ENCODE assay signal across 8 mouse cellular contexts in the genomic region with DNA sequence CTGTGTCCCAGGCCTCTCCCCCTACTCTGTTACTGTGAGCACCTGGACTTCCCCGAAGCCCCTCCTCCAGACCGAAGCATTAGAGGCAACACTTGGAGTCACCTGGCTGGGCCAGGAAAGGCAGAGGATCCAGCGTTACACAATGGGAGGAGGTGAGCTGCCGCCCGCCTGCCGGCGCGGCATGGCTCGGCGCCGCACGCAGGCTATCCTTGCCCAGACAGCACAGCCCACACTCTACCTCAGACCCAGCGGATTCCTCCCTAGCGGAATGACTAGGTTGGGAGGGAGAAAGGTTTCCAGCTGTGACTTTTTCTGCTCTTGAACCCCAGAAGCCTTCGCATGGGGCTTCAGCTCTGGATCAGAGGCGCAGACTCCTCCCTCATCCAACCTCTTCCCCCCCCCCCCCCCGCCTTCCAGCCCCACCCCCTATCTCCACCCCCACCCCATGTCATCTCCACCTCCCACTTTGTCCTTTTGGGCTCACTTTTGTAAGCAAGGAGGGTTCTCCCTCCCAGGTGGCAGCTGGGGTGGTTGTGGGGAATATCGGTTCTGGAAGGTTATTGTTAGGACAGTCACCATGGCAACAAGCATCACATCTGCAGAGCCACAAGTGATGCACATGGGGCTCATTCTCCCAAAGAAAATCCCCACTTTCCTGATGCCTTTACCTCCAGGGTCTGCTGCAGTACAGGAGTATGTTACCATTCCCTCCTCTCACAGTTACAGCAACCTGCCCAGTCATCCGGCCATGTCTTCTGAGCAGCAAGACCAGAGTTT. TPM values are rescaled to one million over a fixed set of nuclear protein-coding genes. Genes with fewer than 3 reads are reported as not detected.
DNase-seq lines count a peak whose midpoint lies in the region; ATAC-seq and TF ChIP-seq lines count a peak whose summit lies in the region.

No protein-coding gene starts in this region.

- no peak for TF ChIP-seq CTCF in forebrain, postnatal 0 days (IDR thresholded peaks at IDR 0.05; ENCODE audit: low read depth)

- WGBS in kidney, embryonic 15.5 days = 9% methylated on average over 17 of the region's 19 CpGs
- 7% methylated on average over 19 of the region's 19 CpGs for WGBS in forebrain, postnatal 0 days
- WGBS in midbrain, embryonic 13.5 days = 7% methylated on average over 16 of the region's 19 CpGs

- 0 out of 2 replicates have a peak, but pooled peaks have one; percentile 24 for ATAC-seq in kidney, embryonic 15.5 days (replicated peaks; ENCODE audit: low FRiP score)
- ATAC-seq in forebrain, postnatal 0 days = peak; percentile 9; the same call in 1 of the 2 replicates
- peak; percentile 22; the same call in 1 of the 2 replicates for ATAC-seq in midbrain, embryonic 13.5 days
- no peak for ATAC-seq in cerebellum, adult (ENCODE audit: insufficient number of reproducible peaks, low FRiP score, low TSS enrichment)

- peaks cover 78% of the 10 kb centered on the region for H3K27me3 ChIP-seq in kidney, embryonic 15.5 days
- no peaks in the 10 kb centered on the region for H3K27me3 ChIP-seq in forebrain, postnatal 0 days (ENCODE audit: insufficient read depth, low read length)
- peaks cover 71% of the 10 kb centered on the region for H3K27me3 ChIP-seq in midbrain, embryonic 13.5 days

- H3K4me3 ChIP-seq in kidney, embryonic 15.5 days (replicated peaks) = no peak overlapping the region
- H3K4me3 ChIP-seq in forebrain, postnatal 0 days (ENCODE audit: low read depth, low read length) = peak overlapping the region; percentile 25
- peak overlapping the region; percentile 20 for H3K4me3 ChIP-seq in midbrain, embryonic 13.5 days (replicated peaks)

- DNase-seq in kidney, adult 18-20 months = no peak
- peak; percentile 62 for DNase-seq in ZHBTc4 (ENCODE audit: low read depth, low spot score)
- peak; percentile 78 for DNase-seq in forebrain, postnatal 0 days
- DNase-seq in spleen, postnatal 10 days (ENCODE audit: low spot score in 2 of 2) = no peak
- DNase-seq in spleen, adult 18-20 months = no peak

- H3K4me1 ChIP-seq in kidney, embryonic 15.5 days = peaks cover 25% of the 10 kb centered on the region
- peaks cover 26% of the 10 kb centered on the region for H3K4me1 ChIP-seq in forebrain, postnatal 0 days (ENCODE audit: insufficient read depth)
- H3K4me1 ChIP-seq in midbrain, embryonic 13.5 days (replicated peaks) = peaks cover 32% of the 10 kb centered on the region

- H3K27ac ChIP-seq in kidney, embryonic 15.5 days = no peak overlapping the region
- H3K27ac ChIP-seq in forebrain, postnatal 0 days (ENCODE audit: low read depth, low read length) = peak overlapping the region; percentile 66
- H3K27ac ChIP-seq in midbrain, embryonic 13.5 days = no peak overlapping the region

- H3K4me2 ChIP-seq in kidney, embryonic 15.5 days = peak overlapping the region; percentile 36
- peak overlapping the region; percentile 52 for H3K4me2 ChIP-seq in forebrain, postnatal 0 days (ENCODE audit: low read depth)
- peak overlapping the region; percentile 48 for H3K4me2 ChIP-seq in midbrain, embryonic 13.5 days (replicated peaks)

- no peaks in the 10 kb centered on the region for H3K9me3 ChIP-seq in kidney, embryonic 15.5 days (replicated peaks)
- no peaks in the 10 kb centered on the region for H3K9me3 ChIP-seq in forebrain, postnatal 0 days (ENCODE audit: low read length)
- H3K9me3 ChIP-seq in midbrain, embryonic 13.5 days = no peaks in the 10 kb centered on the region

- H3K36me3 ChIP-seq in kidney, embryonic 15.5 days = no peaks in the 10 kb centered on the region
- no peaks in the 10 kb centered on the region for H3K36me3 ChIP-seq in forebrain, postnatal 0 days (ENCODE audit: insufficient read depth)
- H3K36me3 ChIP-seq in midbrain, embryonic 13.5 days = no peaks in the 10 kb centered on the region

- no peak overlapping the region for H3K9ac ChIP-seq in kidney, embryonic 15.5 days
- peak overlapping the region; percentile 51 for H3K9ac ChIP-seq in forebrain, postnatal 0 days
- H3K9ac ChIP-seq in midbrain, embryonic 13.5 days (replicated peaks) = peak overlapping the region; percentile 46; the same call in 1 of the 2 replicates

RNA-seq across cellular contexts. Expression of a gene that starts 2.2 kb away (rescaled TPM):
- polyA plus RNA-seq in kidney, embryonic 15.5 days (2015; fragmentation: Nextera tagmentation; extraction: Ambion mirVana) = 4.3 and 4.5 TPM in 2 replicates
- 271 and 284 TPM in 2 replicates for total RNA-seq in forebrain, postnatal 0 days (2014; rRNA removed)
- polyA plus RNA-seq in forebrain, postnatal 0 days (2015; fragmentation: Nextera tagmentation; extraction: Ambion mirVana) = 227 and 280 TPM in 2 replicates
- polyA plus RNA-seq in midbrain, embryonic 13.5 days (2015; fragmentation: Nextera tagmentation; extraction: Ambion mirVana) = 45.6 and 47.0 TPM in 2 replicates

Comparison
In these comparisons a context has a peak if more than half of its experiments do, and no peak if none do; other contexts are left out.
1. DNase-seq: peak in ZHBTc4 (single experiment) and forebrain, postnatal 0 days (single experiment); none in kidney, adult 18-20 months (single experiment), spleen, postnatal 10 days (0 of 2) and spleen, adult 18-20 months (0 of 2).
2. Peak in every context shown above with its lines, with median percentiles within 50 percentile points of each other: H3K4me2 ChIP-seq.